Mouse (Mus musculus) lung, embryonic 16.5 days (tissue): Measurements from ENCODE around the gene Exoc3l. TPM values are rescaled to one million over a fixed set of nuclear protein-coding genes. Genes with fewer than 3 reads are reported as not detected.

Experiments used
- ATAC-seq: fragments of 200-750 bp; cut with Nextera tagmentation; 2 replicates; pipeline ENCODE4 v1.8.0; 2017; ENCODE audit warnings: low read depth, mild to moderate bottlenecking, moderate library complexity
- H3K27ac ChIP-seq: fragments of 300-500 bp; sonication (generic); 2 replicates; pipeline ENCODE4 v1.5.1; 2014; ENCODE audit warnings: mild to moderate bottlenecking, control low read depth, low read length
- H3K27me3 ChIP-seq: fragments of 300-500 bp; sonication (generic); 2 replicates; pipeline ENCODE4 v1.6.1; 2014; ENCODE audit warnings: low read depth, low read length, mixed read lengths; ENCODE audit not compliant: control insufficient read depth, insufficient read depth
- H3K36me3 ChIP-seq: fragments of 300-500 bp; sonication (generic); 2 replicates; pipeline ENCODE4 v1.6.1; 2014; ENCODE audit warnings: low read length; ENCODE audit not compliant: control insufficient read depth, insufficient read depth
- H3K4me1 ChIP-seq: fragments of 300-500 bp; sonication (generic); replicated peaks from 2 replicates; pipeline ENCODE4 v1.6.1; 2014; ENCODE audit warnings: low read length, mixed read lengths; ENCODE audit not compliant: control insufficient read depth, insufficient read depth
- H3K4me2 ChIP-seq: fragments of 300-500 bp; sonication (generic); 2 replicates; pipeline ENCODE4 v1.6.1; 2014; ENCODE audit warnings: low read depth, low read length, control low read depth
- H3K4me3 ChIP-seq: fragments of 300-500 bp; sonication (generic); 2 replicates; pipeline ENCODE4 v1.5.1; 2014; ENCODE audit warnings: mild to moderate bottlenecking, low read length, control low read depth
- H3K9ac ChIP-seq: fragments of 300-500 bp; sonication (generic); 2 replicates; pipeline ENCODE4 v1.6.1; 2014; ENCODE audit warnings: low read length, control low read depth
- H3K9me3 ChIP-seq: fragments of 300-500 bp; sonication (generic); 2 replicates; pipeline ENCODE4 v1.6.1; 2016; ENCODE audit warnings: low read length; ENCODE audit not compliant: control insufficient read depth
- WGBS: fragments of 180-500 bp; shearing (Covaris S2); extraction: QIAGEN DNeasy Blood & Tissue Kit; methylation state at CpG from one replicate; pipeline ENCODE4 v1.1.7; 2014; 5-methylcytosine and 5-hydroxymethylcytosine counted together
- polyA plus RNA-seq: library from polyadenylated mRNA; unstranded; fragments of >200 nt; fragmentation: Nextera tagmentation; extraction: Ambion mirVana; gene quantifications from 2 replicates; pipeline ENCODE4 v1.2.1, GENCODE M21; 2015

Exoc3l gene
- polyA plus RNA-seq, 1 experiment from 2014 or later: 34.4 TPM

- WGBS: 44% methylated on average over 2 of the region's 2 CpGs
- peak overlapping the region; percentile 28 for H3K27ac ChIP-seq
- ATAC-seq: no peak
- H3K9ac ChIP-seq: no peak overlapping the region
- H3K4me1 ChIP-seq: peaks cover 3% of the 10 kb centered on the region
- H3K27me3 ChIP-seq: no peaks in the 10 kb centered on the region
- no peak overlapping the region for H3K4me3 ChIP-seq
- peaks cover 88% of the 10 kb centered on the region for H3K36me3 ChIP-seq
- no peak overlapping the region for H3K4me2 ChIP-seq
- H3K9me3 ChIP-seq: no peaks in the 10 kb centered on the region
Measured at GRCm38 (mm10) chr8:105332523-105332922, 36.6 kb upstream of the Exoc3l start.

DNA sequence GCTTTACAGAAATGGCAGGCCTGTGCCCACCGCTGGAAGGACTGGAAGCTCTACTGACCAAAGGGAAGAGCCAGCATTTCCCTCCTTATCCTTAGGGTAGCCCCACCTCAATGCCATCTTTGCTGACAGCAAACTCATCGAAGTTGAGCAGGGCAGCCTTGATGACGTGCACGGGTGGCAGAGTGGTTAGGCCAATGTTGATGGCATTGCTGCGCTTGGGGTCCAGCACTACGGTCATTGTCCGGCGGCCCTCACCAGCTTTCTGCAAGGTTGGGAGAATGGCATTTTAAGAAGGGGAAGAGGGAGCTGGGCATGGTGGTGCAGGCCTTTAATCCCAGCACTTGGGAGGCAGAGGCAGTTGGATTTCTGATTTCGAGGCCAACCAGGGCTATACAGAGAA is 36.0 kb upstream of the Exoc3l start:
- no peaks in the 10 kb centered on the region for H3K27me3 ChIP-seq
- ATAC-seq: no peak
- WGBS: 94% methylated on average over 9 of the region's 9 CpGs
- H3K4me2 ChIP-seq: no peak overlapping the region
- no peak overlapping the region for H3K4me3 ChIP-seq
- no peaks in the 10 kb centered on the region for H3K9me3 ChIP-seq
- H3K27ac ChIP-seq: peak overlapping the region; percentile 28; the same call in 1 of the 2 replicates
- H3K36me3 ChIP-seq: peaks cover 82% of the 10 kb centered on the region
- H3K4me1 ChIP-seq: peaks cover 9% of the 10 kb centered on the region
- H3K9ac ChIP-seq: no peak overlapping the region

- Histone ChIP-seq H3K4me1 (peaks cover 10% of the 10 kb centered on the region), H3K4me3 (no peak overlapping the region), H3K9me3 (no peaks in the 10 kb centered on the region), H3K27me3 (no peaks in the 10 kb centered on the region), H3K27ac (no peak overlapping the region), H3K4me2 (no peak overlapping the region), H3K9ac (no peak overlapping the region), H3K36me3 (peaks cover 77% of the 10 kb centered on the region)
- 89% methylated on average over 22 of the region's 22 CpGs for WGBS
- ATAC-seq: no peak
Measured at GRCm38 (mm10) chr8:105331469-105331868, 35.6 kb upstream of the Exoc3l start.

- H3K4me1 ChIP-seq: peaks cover 12% of the 10 kb centered on the region
- no peak for ATAC-seq
- H3K9ac ChIP-seq: no peak overlapping the region
- no peaks in the 10 kb centered on the region for H3K9me3 ChIP-seq
- 88% methylated on average over 12 of the region's 12 CpGs for WGBS
- H3K4me2 ChIP-seq: no peak overlapping the region
- H3K4me3 ChIP-seq: no peak overlapping the region
- H3K27me3 ChIP-seq: no peaks in the 10 kb centered on the region
- peaks cover 67% of the 10 kb centered on the region for H3K36me3 ChIP-seq
- H3K27ac ChIP-seq: no peak overlapping the region
Measured at GRCm38 (mm10) chr8:105330325-105330724, 34.4 kb upstream of the Exoc3l start.

DNA sequence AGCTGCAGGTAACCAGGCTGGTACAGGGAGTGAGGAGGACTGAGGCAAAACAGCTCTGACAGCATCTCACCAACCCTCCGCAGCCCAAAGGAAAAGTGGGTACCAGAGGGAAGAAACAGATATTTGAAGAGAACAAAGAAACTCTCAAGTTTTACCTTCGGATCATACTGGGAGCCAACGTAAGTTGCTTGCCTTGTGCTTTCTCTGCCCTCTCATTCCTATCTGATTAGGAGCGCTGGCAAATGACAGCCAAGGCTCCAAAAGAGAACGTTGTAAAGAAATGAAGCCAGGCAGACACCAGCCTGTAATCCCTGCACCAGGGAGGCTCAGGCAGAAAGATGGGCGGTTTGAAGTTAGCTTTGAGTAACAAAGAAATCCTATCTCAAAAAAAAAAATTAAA is 31.1 kb upstream of the Exoc3l start:
- H3K4me3 ChIP-seq: peak overlapping the region; percentile 67
- peak overlapping the region; percentile 86 for H3K4me2 ChIP-seq
- peaks cover 18% of the 10 kb centered on the region for H3K4me1 ChIP-seq
- no peaks in the 10 kb centered on the region for H3K27me3 ChIP-seq
- H3K27ac ChIP-seq: peak overlapping the region; percentile 91
- ATAC-seq: no peak
- H3K9ac ChIP-seq: peak overlapping the region; percentile 78
- H3K36me3 ChIP-seq: peaks cover 40% of the 10 kb centered on the region
- WGBS: 35% methylated on average over 6 of the region's 6 CpGs
- H3K9me3 ChIP-seq: no peaks in the 10 kb centered on the region

DNA sequence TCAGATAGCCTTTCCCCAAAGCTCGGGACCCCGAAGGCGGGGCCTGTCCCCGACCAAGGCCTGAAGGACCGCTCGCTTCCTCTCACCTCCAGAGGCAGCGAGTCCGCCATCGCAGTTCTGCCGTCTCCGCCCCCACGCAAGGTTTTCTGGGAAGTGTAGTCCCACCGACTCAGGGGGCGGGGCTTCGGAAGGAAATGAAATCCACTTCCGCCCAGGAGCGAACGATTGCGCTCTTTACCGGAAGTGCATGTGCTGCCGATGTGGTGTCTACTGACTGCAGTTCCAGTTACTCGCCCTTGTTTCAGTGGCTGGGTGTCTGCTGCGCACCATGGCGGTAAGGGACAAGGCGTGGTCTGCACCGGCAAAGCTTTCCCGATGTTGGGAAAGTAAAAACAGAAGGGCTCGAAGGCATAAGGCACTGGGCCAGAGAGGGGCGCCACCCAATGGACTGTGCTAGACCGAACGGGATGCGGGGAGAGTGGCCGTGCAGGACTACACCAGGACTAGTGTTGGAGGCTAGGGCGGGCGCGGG is 30.3 kb upstream of the Exoc3l start, which contains the start of the genes Lrrc29 and Tmem208:
TSS of gene Lrrc29 (minus strand) at position 138 of the 532 bp plus-strand sequence.
TSS of gene Tmem208 (plus strand) at position 214 of the 532 bp plus-strand sequence.
- H3K36me3 ChIP-seq: peaks cover 33% of the 10 kb centered on the region
- peaks cover 18% of the 10 kb centered on the region for H3K4me1 ChIP-seq
- no peaks in the 10 kb centered on the region for H3K27me3 ChIP-seq
- peak within 1 kb of the TSS; percentile 86 for H3K4me2 ChIP-seq
- peak within 1 kb of the TSS; percentile 78 for H3K9ac ChIP-seq
- WGBS: under 1% methylated on average over 36 of the region's 36 CpGs
- peak; percentile 93 for ATAC-seq
- H3K9me3 ChIP-seq: no peaks in the 10 kb centered on the region
- peak within 1 kb of the TSS; percentile 67 for H3K4me3 ChIP-seq
- peak within 1 kb of the TSS; percentile 91 for H3K27ac ChIP-seq

GRCm38 (mm10) chr8:105325641-105326093 is 29.8 kb upstream of the Exoc3l start:
- Histone ChIP-seq H3K4me2 (peak overlapping the region; percentile 83), H3K27me3 (no peaks in the 10 kb centered on the region), H3K9ac (peak overlapping the region; percentile 78), H3K9me3 (no peaks in the 10 kb centered on the region), H3K4me1 (peaks cover 18% of the 10 kb centered on the region), H3K36me3 (peaks cover 27% of the 10 kb centered on the region), H3K4me3 (peak overlapping the region; percentile 67), H3K27ac (peak overlapping the region; percentile 91)
- WGBS: 0% methylated on average over 12 of the region's 12 CpGs
- ATAC-seq: peak; percentile 35

- WGBS: 75% methylated on average over 4 of the region's 4 CpGs
- Histone ChIP-seq H3K27ac (no peak overlapping the region), H3K36me3 (peaks cover 3% of the 10 kb centered on the region), H3K27me3 (no peaks in the 10 kb centered on the region), H3K9ac (no peak overlapping the region), H3K9me3 (no peaks in the 10 kb centered on the region), H3K4me2 (no peak overlapping the region), H3K4me3 (no peak overlapping the region), H3K4me1 (peaks cover 27% of the 10 kb centered on the region)
- no peak for ATAC-seq
Measured at GRCm38 (mm10) chr8:105323183-105323582, 27.3 kb upstream of the Exoc3l start.

GRCm38 (mm10) chr8:105318662-105319190 is 22.8 kb upstream of the Exoc3l start:
- Histone ChIP-seq H3K27me3 (no peaks in the 10 kb centered on the region), H3K27ac (peak overlapping the region; percentile 84), H3K4me2 (no peak overlapping the region), H3K9me3 (no peaks in the 10 kb centered on the region), H3K36me3 (peaks cover 5% of the 10 kb centered on the region; the same call in 1 of the 2 replicates), H3K4me1 (peaks cover 16% of the 10 kb centered on the region), H3K9ac (no peak overlapping the region), H3K4me3 (no peak overlapping the region)
- ATAC-seq: peak; percentile 55
- WGBS: 67% methylated on average over 11 of the region's 11 CpGs
